Mouse (Mus musculus): ENCODE data around the gene Pck1.
A peak's percentile ranks its signal among the peaks of the same experiment; 100 is the strongest.
"Not testable (repeated sequence)": the region's sequence is repeated elsewhere in the genome, so short reads cannot be mapped to it uniquely, and the experiment has no call there.

The Pck1 gene

GRCm38 (mm10) chr2:173152436-173153151 is at the start of gene Pck1:
Gene Pck1 (plus strand): TSS chr2:173153048.
- ATAC-seq (ENCODE audit: insufficient number of reproducible peaks, low FRiP score, low TSS enrichment), result no peak

- ATAC-seq (ENCODE audit: insufficient number of reproducible peaks, low FRiP score, low TSS enrichment), result no peak
Observed at GRCm38 (mm10) chr2:173106409-173106808, 46.4 kb upstream of the Pck1 start.

GRCm38 (mm10) chr2:173106889-173107785 is 45.7 kb upstream of the Pck1 start:
- ATAC-seq (ENCODE audit: insufficient number of reproducible peaks, low FRiP score, low TSS enrichment), result peak; percentile 22; the same call in 1 of the 2 replicates

GRCm38 (mm10) chr2:173108509-173109190 is 44.2 kb upstream of the Pck1 start:
- no peak for ATAC-seq (ENCODE audit: insufficient number of reproducible peaks, low FRiP score, low TSS enrichment)

- no peak for ATAC-seq (ENCODE audit: insufficient number of reproducible peaks, low FRiP score, low TSS enrichment)
Observed at GRCm38 (mm10) chr2:173109510-173109909, 43.3 kb upstream of the Pck1 start.

- no peak for ATAC-seq (ENCODE audit: insufficient number of reproducible peaks, low FRiP score, low TSS enrichment)
Observed at GRCm38 (mm10) chr2:173110571-173110970, 42.3 kb upstream of the Pck1 start.

- not testable (repeated sequence) for ATAC-seq (ENCODE audit: insufficient number of reproducible peaks, low FRiP score, low TSS enrichment)
Observed at GRCm38 (mm10) chr2:173113796-173114195, 39.1 kb upstream of the Pck1 start.

- no peak for ATAC-seq (ENCODE audit: insufficient number of reproducible peaks, low FRiP score, low TSS enrichment)
Observed at GRCm38 (mm10) chr2:173119023-173119944, 33.6 kb upstream of the Pck1 start, which contains the start of gene Ctcfl. Gene Ctcfl (minus strand): TSS chr2:173119525.

GRCm38 (mm10) chr2:173120117-173120516 is 32.7 kb upstream of the Pck1 start:
- not testable (repeated sequence) for ATAC-seq (ENCODE audit: insufficient number of reproducible peaks, low FRiP score, low TSS enrichment)

- no peak for ATAC-seq (ENCODE audit: insufficient number of reproducible peaks, low FRiP score, low TSS enrichment)
Observed at GRCm38 (mm10) chr2:173124022-173124735, 28.7 kb upstream of the Pck1 start.

- no peak for ATAC-seq (ENCODE audit: insufficient number of reproducible peaks, low FRiP score, low TSS enrichment)
Observed at GRCm38 (mm10) chr2:173126386-173126785, 26.5 kb upstream of the Pck1 start.

- ATAC-seq (ENCODE audit: insufficient number of reproducible peaks, low FRiP score, low TSS enrichment), result no peak
Observed at GRCm38 (mm10) chr2:173129111-173129510, 23.7 kb upstream of the Pck1 start.

- ATAC-seq (ENCODE audit: insufficient number of reproducible peaks, low FRiP score, low TSS enrichment), result no peak
Observed at GRCm38 (mm10) chr2:173132262-173132661, 20.6 kb upstream of the Pck1 start.

- ATAC-seq (ENCODE audit: insufficient number of reproducible peaks, low FRiP score, low TSS enrichment), result no peak
Observed at GRCm38 (mm10) chr2:173132794-173133300, 20.0 kb upstream of the Pck1 start.

GRCm38 (mm10) chr2:173134695-173135094 is 18.2 kb upstream of the Pck1 start:
- ATAC-seq (ENCODE audit: insufficient number of reproducible peaks, low FRiP score, low TSS enrichment), result no peak

GRCm38 (mm10) chr2:173138323-173139239 is 14.3 kb upstream of the Pck1 start:
- no peak for ATAC-seq (ENCODE audit: insufficient number of reproducible peaks, low FRiP score, low TSS enrichment)

GRCm38 (mm10) chr2:173143611-173144010 is 9.2 kb upstream of the Pck1 start:
- no peak for ATAC-seq (ENCODE audit: insufficient number of reproducible peaks, low FRiP score, low TSS enrichment)

- ATAC-seq (ENCODE audit: insufficient number of reproducible peaks, low FRiP score, low TSS enrichment), result no peak
Observed at GRCm38 (mm10) chr2:173145808-173146207, 7.0 kb upstream of the Pck1 start.

All from cerebellum, adult (tissue).